Mouse (Mus musculus) heart, postnatal 0 days (tissue): ENCODE results near the gene Slc16a3. TPM values are rescaled to one million over a fixed set of nuclear protein-coding genes. Genes with fewer than 3 reads are reported as not detected.

Source experiments
- ATAC-seq: fragments of 200-750 bp; cut with Nextera tagmentation; 2 replicates; pipeline ENCODE4 v1.8.0; 2017; ENCODE audit warnings: low read depth, moderate number of reproducible peaks, moderate library complexity; ENCODE audit not compliant: insufficient read depth
- DNase-seq: peaks from one replicate; pipeline ENCODE4 v3.0.0-alpha.2; 2016; ENCODE audit warnings: low spot score
- H3K27ac ChIP-seq: fragments of 300-500 bp; sonication (generic); 2 replicates; pipeline ENCODE4 v1.5.1; 2014; ENCODE audit warnings: low read depth, mild to moderate bottlenecking
- H3K27me3 ChIP-seq: fragments of 300-500 bp; sonication (generic); 2 replicates; pipeline ENCODE4 v1.6.1; 2014; ENCODE audit warnings: low read length, mixed read lengths; ENCODE audit not compliant: control insufficient read depth, insufficient read depth
- H3K36me3 ChIP-seq: fragments of 300-500 bp; sonication (generic); replicated peaks from 2 replicates; pipeline ENCODE4 v1.6.1; 2014; ENCODE audit warnings: low read length, mixed read lengths; ENCODE audit not compliant: control insufficient read depth, insufficient read depth
- H3K4me1 ChIP-seq: fragments of 300-500 bp; sonication (generic); 2 replicates; pipeline ENCODE4 v1.6.1; 2014; ENCODE audit warnings: antibody characterized with exemption; ENCODE audit not compliant: control insufficient read depth, insufficient read depth
- H3K4me2 ChIP-seq: fragments of 300-500 bp; sonication (generic); 2 replicates; pipeline ENCODE4 v1.6.1; 2014; ENCODE audit warnings: low read depth, mild to moderate bottlenecking, low read length, moderate library complexity
- H3K4me3 ChIP-seq: fragments of 300-500 bp; sonication (generic); 2 replicates; pipeline ENCODE4 v1.5.1; 2014; ENCODE audit warnings: low read depth, low read length
- H3K9ac ChIP-seq: fragments of 300-500 bp; sonication (generic); replicated peaks from 2 replicates; pipeline ENCODE4 v1.6.1; 2014; ENCODE audit warnings: low read depth, low read length, mixed read lengths
- H3K9me3 ChIP-seq: fragments of 300-500 bp; sonication (generic); replicated peaks from 2 replicates; pipeline ENCODE4 v1.6.1; 2016; ENCODE audit warnings: low read length; ENCODE audit not compliant: control insufficient read depth
- CTCF ChIP-seq: IDR thresholded peaks from 2 replicates; pipeline ENCODE4 v1.5.1; 2016; ENCODE audit warnings: antibody characterized with exemption, control low read depth, low read depth
- EP300 ChIP-seq: IDR thresholded peaks from 2 replicates; pipeline ENCODE4 v1.6.1; 2016; ENCODE audit warnings: antibody characterized with exemption, low read depth
- WGBS: fragments of 180-500 bp; shearing (Covaris S2); extraction: QIAGEN DNeasy Blood & Tissue Kit; methylation state at CpG from one replicate; pipeline ENCODE4 v1.1.7; 2014; 5-methylcytosine and 5-hydroxymethylcytosine counted together
- polyA plus RNA-seq: library from polyadenylated mRNA; unstranded; fragments of >200 nt; fragmentation: Nextera tagmentation; extraction: Ambion mirVana; gene quantifications from 2 replicates; pipeline ENCODE4 v1.2.1, GENCODE M21; 2015
- total RNA-seq: library from RNA; depleted of rRNA; stranded (reverse); fragments of >200 nt; gene quantifications from 2 replicates; pipeline ENCODE4 v1.2.3, GENCODE M21; 2014; ENCODE audit warnings: low replicate concordance

Slc16a3 gene
- total and polyA plus RNA-seq, 2 experiments from 2014 or later: 17.0 to 153 TPM

- no peak overlapping the region for H3K9ac ChIP-seq
Measured at GRCm38 (mm10) chr11:120979711-120980426, 31.6 kb downstream of the Slc16a3 start.

GRCm38 (mm10) chr11:120980427-120981035 lies 32.3 kb downstream of the Slc16a3 start:
- H3K4me2 ChIP-seq: no peak overlapping the region
- ATAC-seq: peak; percentile 67

More at GRCm38 (mm10) chr11:120979711-120980426, 31.6 kb downstream of the Slc16a3 start:
- TF ChIP-seq CTCF (no peak), EP300 (no peak)
- ATAC-seq (no peak), DNase-seq (no peak)
- Histone ChIP-seq H3K4me1 (peaks cover 24% of the 10 kb centered on the region), H3K36me3 (peaks cover 79% of the 10 kb centered on the region), H3K4me3 (no peak overlapping the region), H3K27ac (no peak overlapping the region), H3K9me3 (no peaks in the 10 kb centered on the region), H3K4me2 (no peak overlapping the region), H3K27me3 (no peaks in the 10 kb centered on the region)
- WGBS: 63% methylated on average over 8 of the region's 8 CpGs

GRCm38 (mm10) chr11:120981661-120982060 lies 33.4 kb downstream of the Slc16a3 start:
- DNase-seq (no peak), ATAC-seq (no peak)
- WGBS: 79% methylated on average over 4 of the region's 4 CpGs
- no peak for TF ChIP-seq EP300
- no peak for TF ChIP-seq CTCF
- Histone ChIP-seq H3K4me2 (no peak overlapping the region), H3K27me3 (no peaks in the 10 kb centered on the region), H3K9me3 (no peaks in the 10 kb centered on the region), H3K4me3 (no peak overlapping the region), H3K4me1 (peaks cover 26% of the 10 kb centered on the region), H3K36me3 (peaks cover 73% of the 10 kb centered on the region), H3K9ac (no peak overlapping the region), H3K27ac (no peak overlapping the region)

More at GRCm38 (mm10) chr11:120980427-120981035, 32.3 kb downstream of the Slc16a3 start:
- DNase-seq: peak; percentile 50
- Histone ChIP-seq H3K27me3 (no peaks in the 10 kb centered on the region), H3K4me1 (peaks cover 26% of the 10 kb centered on the region), H3K4me3 (no peak overlapping the region), H3K36me3 (peaks cover 76% of the 10 kb centered on the region), H3K27ac (0 out of 2 replicates have a peak overlapping the region, but pooled peaks have one; percentile 43), H3K9ac (no peak overlapping the region), H3K9me3 (no peaks in the 10 kb centered on the region)
- no peak for TF ChIP-seq EP300
- TF ChIP-seq CTCF: no peak
- 24% methylated on average over 9 of the region's 9 CpGs for WGBS

GRCm38 (mm10) chr11:120982459-120982858 lies 34.2 kb downstream of the Slc16a3 start:
- TF ChIP-seq CTCF: no peak
- no peak for TF ChIP-seq EP300
- no peak for DNase-seq
- Histone ChIP-seq H3K9me3 (no peaks in the 10 kb centered on the region), H3K27ac (no peak overlapping the region), H3K27me3 (no peaks in the 10 kb centered on the region), H3K4me2 (no peak overlapping the region), H3K4me1 (peaks cover 28% of the 10 kb centered on the region), H3K9ac (no peak overlapping the region), H3K4me3 (no peak overlapping the region), H3K36me3 (peaks cover 68% of the 10 kb centered on the region)
- no peak for ATAC-seq

- DNase-seq (no peak), ATAC-seq (no peak)
- no peak overlapping the region for H3K4me2 ChIP-seq
- H3K9me3 ChIP-seq: no peaks in the 10 kb centered on the region
- peaks cover 50% of the 10 kb centered on the region for H3K36me3 ChIP-seq
- H3K27ac ChIP-seq: peak overlapping the region; percentile 39
- H3K9ac ChIP-seq: no peak overlapping the region
- TF ChIP-seq EP300 (no peak), CTCF (no peak)
- H3K4me3 ChIP-seq: no peak overlapping the region
- peaks cover 46% of the 10 kb centered on the region for H3K4me1 ChIP-seq
- 55% methylated on average over 4 of the region's 4 CpGs for WGBS
- no peaks in the 10 kb centered on the region for H3K27me3 ChIP-seq
Measured at GRCm38 (mm10) chr11:120984448-120985330, 36.4 kb downstream of the Slc16a3 start.
